Mouse (Mus musculus) kidney, postnatal 0 days (tissue): ENCODE data around the gene Zfp513. TPM values are rescaled to one million over a fixed set of nuclear protein-coding genes. Genes with fewer than 3 reads are reported as not detected.
A peak's percentile ranks its signal among the peaks of the same experiment; 100 is the strongest.

Experiments used
- ATAC-seq: fragments of 200-750 bp; cut with Nextera tagmentation; replicated peaks from 2 replicates; pipeline ENCODE4 v1.8.0; 2017; ENCODE audit warnings: low read depth, moderate number of reproducible peaks, moderate TSS enrichment, moderate library complexity; ENCODE audit not compliant: low FRiP score
- DNase-seq: peaks from one replicate; pipeline ENCODE4 v3.0.0-alpha.2; 2016; ENCODE audit warnings: low spot score
- H3K27ac ChIP-seq: fragments of 300-500 bp; sonication (generic); 2 replicates; pipeline ENCODE4 v1.5.1; 2014; ENCODE audit warnings: mild to moderate bottlenecking
- H3K27me3 ChIP-seq: fragments of 300-500 bp; sonication (generic); 2 replicates; pipeline ENCODE4 v1.6.1; 2014; ENCODE audit warnings: low read length, mixed read lengths; ENCODE audit not compliant: insufficient read depth
- H3K36me3 ChIP-seq: fragments of 300-500 bp; sonication (generic); 2 replicates; pipeline ENCODE4 v1.6.1; 2014; ENCODE audit warnings: low read length, mixed read lengths; ENCODE audit not compliant: insufficient read depth
- H3K4me1 ChIP-seq: fragments of 300-500 bp; sonication (generic); replicated peaks from 2 replicates; pipeline ENCODE4 v1.6.1; 2014; ENCODE audit warnings: antibody characterized with exemption, low read length, mixed read lengths; ENCODE audit not compliant: insufficient read depth
- H3K4me2 ChIP-seq: fragments of 300-500 bp; sonication (generic); 2 replicates; pipeline ENCODE4 v1.6.1; 2014; ENCODE audit warnings: mild to moderate bottlenecking, low read length, moderate library complexity, mixed read lengths
- H3K4me3 ChIP-seq: fragments of 300-500 bp; sonication (generic); replicated peaks from 2 replicates; pipeline ENCODE4 v1.5.1; 2014; ENCODE audit warnings: low read depth, low read length
- H3K9ac ChIP-seq: fragments of 300-500 bp; sonication (generic); 2 replicates; pipeline ENCODE4 v1.6.1; 2014; ENCODE audit warnings: low read depth, low read length
- H3K9me3 ChIP-seq: fragments of 300-500 bp; sonication (generic); replicated peaks from 2 replicates; pipeline ENCODE4 v1.6.1; 2016; ENCODE audit warnings: low read length, inconsistent platforms, mixed read lengths
- CTCF ChIP-seq: IDR thresholded peaks from 2 replicates; pipeline ENCODE4 v1.5.1; 2016; ENCODE audit warnings: antibody characterized with exemption, low read depth, mild to moderate bottlenecking, moderate library complexity
- WGBS: fragments of 180-500 bp; shearing (Covaris S2); extraction: QIAGEN DNeasy Blood & Tissue Kit; methylation state at CpG from one replicate; pipeline ENCODE4 v1.1.7; 2014; 5-methylcytosine and 5-hydroxymethylcytosine counted together
- polyA plus RNA-seq: library from polyadenylated mRNA; unstranded; fragments of >200 nt; fragmentation: Nextera tagmentation; extraction: Ambion mirVana; gene quantifications from 2 replicates; pipeline ENCODE4 v1.2.1, GENCODE M21; 2015

Gene Zfp513
- polyA plus RNA-seq, result 7.2 and 8.9 TPM in 2 replicates

DNA sequence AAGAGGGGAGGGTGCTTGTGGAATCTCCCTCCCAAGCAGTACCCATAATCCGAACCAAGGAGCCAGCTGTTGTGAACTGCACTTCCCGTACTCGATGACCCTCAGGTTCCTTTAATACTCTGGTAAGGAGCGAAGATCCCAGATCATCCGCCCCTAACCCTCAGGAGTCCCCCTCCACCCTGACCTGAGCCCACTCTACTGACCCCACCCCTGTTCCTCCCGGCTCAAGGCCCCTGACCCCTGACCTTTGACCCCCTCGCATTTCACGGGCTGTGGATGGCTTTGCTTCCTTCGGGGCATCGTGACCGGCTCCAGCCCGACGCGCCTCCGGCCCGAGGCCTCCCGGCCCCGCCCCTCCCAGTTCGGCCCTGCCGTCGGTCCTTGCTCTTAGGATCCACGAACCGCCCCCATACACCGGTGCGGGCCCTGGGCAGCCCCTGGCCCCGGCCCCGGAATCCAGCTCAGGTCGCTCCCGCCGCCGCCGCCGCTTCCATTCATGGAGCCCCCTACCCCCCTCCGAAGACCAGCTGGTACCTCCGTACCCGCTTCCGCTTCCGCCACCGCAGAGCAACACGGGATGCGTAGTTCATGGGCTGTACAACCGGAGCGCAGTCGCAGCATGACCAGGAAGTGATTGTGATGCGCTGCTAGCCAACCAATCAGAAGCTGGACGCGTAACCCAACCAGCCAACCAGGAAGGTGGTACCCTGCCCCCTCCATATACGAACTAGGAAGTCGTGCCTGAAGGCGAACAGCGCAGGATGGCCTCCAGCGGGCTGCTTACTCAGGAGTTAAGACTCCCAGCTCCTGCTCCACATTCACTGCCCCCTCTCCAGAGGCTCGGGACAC lies at the start of gene Zfp513:
TSS of gene Zfp513 (minus strand) at position 562 of the 849 bp plus-strand sequence.
- H3K9me3 ChIP-seq, result 0 out of 2 replicates have a peak, but pooled peaks cover 3% of the 10 kb centered on the region
- DNase-seq (peak; percentile 100), ATAC-seq (peak; percentile 95)
- TF ChIP-seq CTCF, result no peak
- H3K9ac ChIP-seq, result peak within 1 kb of the TSS; percentile 86
- under 1% methylated on average over 53 of the region's 53 CpGs for WGBS
- H3K4me2 ChIP-seq, result peak within 1 kb of the TSS; percentile 71
- H3K27ac ChIP-seq, result peak within 1 kb of the TSS; percentile 92
- H3K27me3 ChIP-seq, result no peaks in the 10 kb centered on the region
- H3K4me3 ChIP-seq, result peak within 1 kb of the TSS; percentile 82
- peaks cover 38% of the 10 kb centered on the region for H3K36me3 ChIP-seq
- peaks cover 9% of the 10 kb centered on the region; the same call in 1 of the 2 replicates for H3K4me1 ChIP-seq

DNA sequence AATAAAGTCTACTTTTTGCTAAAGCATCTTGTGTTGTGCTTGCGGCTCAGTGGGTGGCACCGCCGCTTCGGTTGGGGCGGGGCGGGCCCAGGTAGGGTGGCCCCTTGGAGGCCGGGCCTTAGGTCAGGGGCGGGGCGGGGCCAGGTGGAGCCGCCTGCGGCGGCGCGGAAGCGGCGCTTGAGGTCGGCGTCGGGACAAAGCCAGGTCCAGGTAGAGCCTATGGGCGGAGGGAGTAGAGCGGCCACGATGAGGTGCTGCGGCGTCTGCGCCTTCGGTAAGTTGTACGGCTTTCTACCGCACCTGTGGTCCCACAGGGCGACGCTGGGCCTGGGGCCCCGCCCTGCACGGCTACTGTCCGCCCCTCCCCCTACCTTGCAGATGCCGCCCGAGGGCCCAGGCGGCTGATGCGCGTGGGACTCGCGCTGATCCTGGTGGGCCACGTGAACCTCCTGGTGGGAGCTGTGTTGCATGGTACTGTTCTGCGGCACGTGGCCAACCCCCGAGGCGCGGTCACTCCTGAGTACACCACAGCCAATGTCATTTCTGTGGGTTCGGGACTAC lies 49.5 kb upstream of the Zfp513 start, which contains the start of gene Krtcap3:
TSS of gene Krtcap3 (plus strand) at position 151 of the 561 bp plus-strand sequence.
- DNase-seq (peak; percentile 52), ATAC-seq (peak; percentile 89)
- Histone ChIP-seq H3K4me3 (peak within 1 kb of the TSS; percentile 20), H3K36me3 (peaks cover 54% of the 10 kb centered on the region), H3K9me3 (no peaks in the 10 kb centered on the region), H3K27me3 (no peaks in the 10 kb centered on the region), H3K9ac (peak within 1 kb of the TSS; percentile 25; the same call in 1 of the 2 replicates), H3K4me2 (peak within 1 kb of the TSS; percentile 49), H3K27ac (no peak within 1 kb of the TSS; the same call in 1 of the 2 replicates), H3K4me1 (0 out of 2 replicates have a peak, but pooled peaks cover 4% of the 10 kb centered on the region)
- 16% methylated on average over 45 of the region's 47 CpGs for WGBS
- TF ChIP-seq CTCF, result no peak

DNA sequence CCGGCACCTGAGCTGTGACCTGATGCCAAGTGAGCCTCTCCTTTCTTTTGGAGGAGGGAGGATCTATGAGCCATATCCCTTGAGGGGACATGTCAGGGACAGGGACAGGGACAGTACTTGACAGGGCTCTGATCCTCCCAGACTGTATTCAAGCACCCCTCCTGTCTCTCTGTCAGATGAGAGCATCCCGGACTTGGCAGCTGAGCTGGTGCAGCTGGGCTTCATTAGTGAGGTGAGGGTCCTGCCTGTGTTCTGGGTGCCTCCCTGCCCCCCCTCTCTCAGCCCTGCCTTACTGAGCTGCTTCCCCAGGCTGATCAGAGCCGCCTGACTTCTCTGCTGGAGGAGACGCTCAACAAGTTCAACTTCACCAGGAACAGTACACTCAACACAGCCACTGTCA lies 48.6 kb upstream of the Zfp513 start:
- DNase-seq (no peak), ATAC-seq (no peak)
- no peak overlapping the region for H3K4me3 ChIP-seq
- no peaks in the 10 kb centered on the region for H3K9me3 ChIP-seq
- no peak for TF ChIP-seq CTCF
- no peak overlapping the region for H3K4me2 ChIP-seq
- no peak overlapping the region for H3K27ac ChIP-seq
- 0 out of 2 replicates have a peak overlapping the region, but pooled peaks have one; percentile 25 for H3K9ac ChIP-seq
- peaks cover 59% of the 10 kb centered on the region for H3K36me3 ChIP-seq
- 38% methylated on average over 4 of the region's 4 CpGs for WGBS
- H3K27me3 ChIP-seq, result no peaks in the 10 kb centered on the region
- H3K4me1 ChIP-seq, result 0 out of 2 replicates have a peak, but pooled peaks cover 4% of the 10 kb centered on the region

DNA sequence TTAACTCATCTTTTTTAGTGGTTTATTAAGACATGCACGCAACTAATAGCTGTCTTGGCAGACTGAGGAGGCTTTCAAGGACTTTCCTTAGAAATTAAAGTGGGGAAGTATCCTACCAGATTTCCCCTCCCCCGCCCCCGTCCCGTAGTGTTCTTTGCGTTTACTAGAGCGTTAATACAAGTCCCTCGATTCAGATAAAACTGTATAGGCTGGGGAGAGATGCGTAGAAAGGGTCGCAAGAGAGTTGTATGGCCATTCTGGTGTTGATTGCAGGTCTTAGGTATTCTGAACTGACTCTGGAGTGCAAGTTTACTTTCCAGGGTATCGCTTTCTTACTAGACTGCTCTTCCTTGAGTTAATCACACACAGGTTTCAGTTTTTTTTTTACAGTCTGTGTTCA lies 40.1 kb upstream of the Zfp513 start:
- DNase-seq, result no peak
- TF ChIP-seq CTCF, result no peak
- peaks cover 36% of the 10 kb centered on the region for H3K36me3 ChIP-seq
- peak overlapping the region; percentile 72 for H3K4me2 ChIP-seq
- peaks cover 4% of the 10 kb centered on the region; the same call in 1 of the 2 replicates for H3K4me1 ChIP-seq
- no peaks in the 10 kb centered on the region for H3K9me3 ChIP-seq
- H3K27ac ChIP-seq, result peak overlapping the region; percentile 99; the same call in 1 of the 2 replicates
- ATAC-seq, result no peak
- peak overlapping the region; percentile 95 for H3K4me3 ChIP-seq
- peak overlapping the region; percentile 98; the same call in 1 of the 2 replicates for H3K9ac ChIP-seq
- WGBS, result 14% methylated on average over 10 of the region's 10 CpGs
- no peaks in the 10 kb centered on the region for H3K27me3 ChIP-seq

DNA sequence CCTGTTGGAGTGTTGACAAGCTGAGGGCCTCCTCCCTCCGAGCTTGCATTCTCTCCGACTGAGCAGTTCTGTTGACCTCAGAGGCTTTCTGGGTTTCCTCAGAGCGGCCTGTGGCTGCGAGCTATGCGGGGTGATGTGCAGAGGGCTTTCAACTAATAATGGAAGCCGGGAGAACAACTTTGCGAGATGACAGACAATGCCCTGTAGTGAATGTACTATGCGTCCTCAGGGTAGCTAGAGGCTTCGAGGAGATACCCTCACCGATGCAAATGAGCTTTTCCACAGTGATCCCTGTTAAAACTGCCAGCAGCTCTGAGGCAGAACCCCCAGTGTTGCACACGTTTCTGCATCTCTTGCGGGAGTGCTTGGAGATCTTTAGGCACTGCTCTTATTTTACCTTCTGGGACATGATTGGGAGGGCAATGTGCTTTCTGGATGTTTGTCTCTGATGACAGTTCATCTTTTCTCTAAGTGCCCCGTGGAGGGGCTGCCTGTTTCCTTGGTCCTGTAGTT lies 39.5 kb upstream of the Zfp513 start:
- H3K27me3 ChIP-seq, result no peaks in the 10 kb centered on the region
- ATAC-seq (no peak), DNase-seq (no peak)
- no peaks in the 10 kb centered on the region for H3K9me3 ChIP-seq
- peak overlapping the region; percentile 95 for H3K4me3 ChIP-seq
- H3K9ac ChIP-seq, result peak overlapping the region; percentile 98
- WGBS, result under 1% methylated on average over 13 of the region's 13 CpGs
- H3K27ac ChIP-seq, result peak overlapping the region; percentile 99
- peak overlapping the region; percentile 72 for H3K4me2 ChIP-seq
- TF ChIP-seq CTCF, result no peak
- peaks cover 31% of the 10 kb centered on the region for H3K36me3 ChIP-seq
- peaks cover 4% of the 10 kb centered on the region; the same call in 1 of the 2 replicates for H3K4me1 ChIP-seq
